In the genomic region with DNA sequence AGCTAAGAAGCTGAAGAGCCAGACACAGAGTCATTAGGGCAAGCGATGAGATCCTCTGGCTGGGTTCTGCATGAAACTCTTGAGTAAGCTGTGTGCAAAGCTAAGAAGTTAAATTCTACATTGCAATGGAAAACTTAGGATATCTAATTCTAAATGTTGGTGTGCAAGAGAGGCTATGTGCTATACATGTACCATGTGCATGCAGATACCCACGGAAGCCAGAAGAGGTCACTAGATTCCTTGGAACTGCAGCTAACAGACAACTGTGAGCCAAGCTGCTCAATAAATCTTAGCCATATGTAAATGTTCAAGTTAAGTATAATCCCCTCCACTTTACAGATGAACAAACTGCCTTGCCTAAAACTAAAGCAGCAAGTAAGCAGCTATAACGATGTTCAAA, we compare ENCODE assay signal across 1 mouse cellular context.
TF ChIP-seq lines count a peak whose summit lies in the region.

No protein-coding gene starts in this region.

TF ChIP-seq in CH12.LX, 34 proteins besides CTCF, POLR2A, EP300 and RAD21 (continued from another document):
- TF ChIP-seq GABPA (IDR thresholded peaks at IDR 0.05; ENCODE audit: insufficient replicate concordance, low read depth, low read length): no peak
- TF ChIP-seq ZMIZ1 (IDR thresholded peaks at IDR 0.05; ENCODE audit: low read depth, low read length): no peak
- peak; percentile 81 for TF ChIP-seq MYC (IDR thresholded peaks at IDR 0.05; ENCODE audit: low read depth, low read length)
- no peak for TF ChIP-seq ZKSCAN1 (IDR thresholded peaks at IDR 0.05; ENCODE audit: borderline replicate concordance, low read depth, low read length)
- TF ChIP-seq TCF12 (IDR thresholded peaks at IDR 0.05; ENCODE audit: low read depth, low read length): no peak
- no peak for TF ChIP-seq USF1 (IDR thresholded peaks at IDR 0.05; ENCODE audit: low read depth, low read length)
- TF ChIP-seq MAFK (IDR thresholded peaks at IDR 0.05; ENCODE audit: insufficient replicate concordance, low read length): no peak
- peak; percentile 62 for TF ChIP-seq MAX (IDR thresholded peaks at IDR 0.05; ENCODE audit: low read length)
- no peak for TF ChIP-seq ETS1 (conservative IDR thresholded peaks at IDR 0.05; ENCODE audit: low read depth, low read length)
- TF ChIP-seq ZC3H11A (IDR thresholded peaks at IDR 0.05; ENCODE audit: low read depth, low read length): peak; percentile 12; the same call in 1 of the 2 replicates
- TF ChIP-seq KAT2A (IDR thresholded peaks at IDR 0.05; ENCODE audit: insufficient replicate concordance, low read length): no peak
- TF ChIP-seq POLR2AphosphoS2 (IDR thresholded peaks at IDR 0.05; ENCODE audit: low read depth, low read length): no peak
